Mouse (Mus musculus): ENCODE measurements around the gene Sav1. TPM values are rescaled to one million over a fixed set of nuclear protein-coding genes. Genes with fewer than 3 reads are reported as not detected.

Gene Sav1
- total RNA-seq, 1 experiment: 17.8 TPM

GRCm38 (mm10) chr12:70018153-70018552, 31.4 kb upstream of the Sav1 start:
- no peak overlapping the region for H3K4me3 ChIP-seq (ENCODE audit: insufficient read depth in 1 of 2, low read depth in 1 of 2, low read length in 2 of 2, poor library complexity in 1 of 2, severe bottlenecking in 1 of 2)
- H3K36me3 ChIP-seq (ENCODE audit: control insufficient read depth, insufficient read depth, low read length, poor library complexity, severe bottlenecking): no peaks in the 10 kb centered on the region
- no peak for DNase-seq (ENCODE audit: low read depth, low spot score)
- H3K9ac ChIP-seq (ENCODE audit: insufficient read depth, low read depth, low read length, poor library complexity, severe bottlenecking): no peak overlapping the region
- H3K4me1 ChIP-seq (ENCODE audit: control insufficient read depth in 2 of 2, insufficient read depth in 2 of 2, low read length in 2 of 2, poor library complexity in 1 of 2): peaks cover 0 to 4% of the 10 kb centered on the region in 2 experiments; a peak in 1 of 4 replicates
- H3K9me3 ChIP-seq (ENCODE audit: control insufficient read depth, insufficient read depth, low read depth, low read length): no peaks in the 10 kb centered on the region
- no peak for TF ChIP-seq CHD2 (IDR thresholded peaks at IDR 0.05; ENCODE audit: low read depth, low read length)
- TF ChIP-seq ZNF384 (IDR thresholded peaks at IDR 0.05; ENCODE audit: low read depth, low read length): no peak
- no peak for TF ChIP-seq ZC3H11A (IDR thresholded peaks at IDR 0.05; ENCODE audit: borderline replicate concordance, low read depth, low read length)
- no peak for TF ChIP-seq MAFK (IDR thresholded peaks at IDR 0.05; ENCODE audit: insufficient read depth, low read depth, low read length)
- no peak for TF ChIP-seq HCFC1 (IDR thresholded peaks at IDR 0.05; ENCODE audit: borderline replicate concordance, insufficient read depth, low read length)
- in situ Hi-C loops (cut with MboI; ENCODE audit: low sequenced_read_pairs in 2 of 2, unreplicated experiment in 2 of 2): no loop called here
- no peak overlapping the region for H3K27ac ChIP-seq (ENCODE audit: insufficient read depth, low read depth, low read length, poor library complexity, severe bottlenecking)

GRCm38 (mm10) chr12:70015936-70016335, 29.1 kb upstream of the Sav1 start:
- DNase-seq (ENCODE audit: low read depth, low spot score): no peak
- no peak for TF ChIP-seq MAFK (IDR thresholded peaks at IDR 0.05; ENCODE audit: insufficient read depth, low read depth, low read length)
- TF ChIP-seq ZC3H11A (IDR thresholded peaks at IDR 0.05; ENCODE audit: borderline replicate concordance, low read depth, low read length): no peak
- TF ChIP-seq HCFC1 (IDR thresholded peaks at IDR 0.05; ENCODE audit: borderline replicate concordance, insufficient read depth, low read length): no peak

GRCm38 (mm10) chr12:70011681-70012080, 24.9 kb upstream of the Sav1 start:
- Histone ChIP-seq H3K27ac (ENCODE audit: insufficient read depth, low read depth, low read length, poor library complexity, severe bottlenecking) (no peak overlapping the region), H3K4me1 (ENCODE audit: control insufficient read depth in 2 of 2, insufficient read depth in 2 of 2, low read length in 2 of 2, poor library complexity in 1 of 2) (no peaks in the 10 kb centered on the region), H3K4me3 (ENCODE audit: insufficient read depth in 1 of 2, low read depth in 1 of 2, low read length in 2 of 2, poor library complexity in 1 of 2, severe bottlenecking in 1 of 2) (no peak overlapping the region), H3K9ac (ENCODE audit: insufficient read depth, low read depth, low read length, poor library complexity, severe bottlenecking) (no peak overlapping the region), H3K36me3 (ENCODE audit: control insufficient read depth, insufficient read depth, low read length, poor library complexity, severe bottlenecking) (no peaks in the 10 kb centered on the region), H3K9me3 (ENCODE audit: control insufficient read depth, insufficient read depth, low read depth, low read length) (no peaks in the 10 kb centered on the region)
- in situ Hi-C loops (cut with MboI; ENCODE audit: low sequenced_read_pairs in 2 of 2, unreplicated experiment in 2 of 2): no loop called here
- no peak for DNase-seq (ENCODE audit: low read depth, low spot score)
- TF ChIP-seq ZC3H11A (IDR thresholded peaks at IDR 0.05; ENCODE audit: borderline replicate concordance, low read depth, low read length) (no peak), ZNF384 (IDR thresholded peaks at IDR 0.05; ENCODE audit: low read depth, low read length) (no peak), CHD2 (IDR thresholded peaks at IDR 0.05; ENCODE audit: low read depth, low read length) (no peak), MAFK (IDR thresholded peaks at IDR 0.05; ENCODE audit: insufficient read depth, low read depth, low read length) (no peak), HCFC1 (IDR thresholded peaks at IDR 0.05; ENCODE audit: borderline replicate concordance, insufficient read depth, low read length) (no peak)

More at GRCm38 (mm10) chr12:70015936-70016335, 29.1 kb upstream of the Sav1 start:
- H3K9me3 ChIP-seq (ENCODE audit: control insufficient read depth, insufficient read depth, low read depth, low read length): no peaks in the 10 kb centered on the region
- H3K9ac ChIP-seq (ENCODE audit: insufficient read depth, low read depth, low read length, poor library complexity, severe bottlenecking): no peak overlapping the region
- no peak overlapping the region for H3K27ac ChIP-seq (ENCODE audit: insufficient read depth, low read depth, low read length, poor library complexity, severe bottlenecking)
- in situ Hi-C loops (cut with MboI; ENCODE audit: low sequenced_read_pairs in 2 of 2, unreplicated experiment in 2 of 2): no loop called here
- no peaks in the 10 kb centered on the region for H3K36me3 ChIP-seq (ENCODE audit: control insufficient read depth, insufficient read depth, low read length, poor library complexity, severe bottlenecking)
- H3K4me1 ChIP-seq (ENCODE audit: control insufficient read depth in 2 of 2, insufficient read depth in 2 of 2, low read length in 2 of 2, poor library complexity in 1 of 2): peaks cover 0 to 4% of the 10 kb centered on the region in 2 experiments; a peak in 1 of 4 replicates
- no peak overlapping the region for H3K4me3 ChIP-seq (ENCODE audit: insufficient read depth in 1 of 2, low read depth in 1 of 2, low read length in 2 of 2, poor library complexity in 1 of 2, severe bottlenecking in 1 of 2)

- Histone ChIP-seq H3K9me3 (ENCODE audit: control insufficient read depth, insufficient read depth, low read depth, low read length) (no peaks in the 10 kb centered on the region), H3K36me3 (ENCODE audit: control insufficient read depth, insufficient read depth, low read length, poor library complexity, severe bottlenecking) (no peaks in the 10 kb centered on the region), H3K9ac (ENCODE audit: insufficient read depth, low read depth, low read length, poor library complexity, severe bottlenecking) (no peak overlapping the region), H3K4me3 (ENCODE audit: insufficient read depth in 1 of 2, low read depth in 1 of 2, low read length in 2 of 2, poor library complexity in 1 of 2, severe bottlenecking in 1 of 2) (no peak overlapping the region), H3K4me1 (ENCODE audit: control insufficient read depth in 2 of 2, insufficient read depth in 2 of 2, low read length in 2 of 2, poor library complexity in 1 of 2) (no peaks in the 10 kb centered on the region), H3K27ac (ENCODE audit: insufficient read depth, low read depth, low read length, poor library complexity, severe bottlenecking) (no peak overlapping the region)
- in situ Hi-C loops (cut with MboI; ENCODE audit: low sequenced_read_pairs in 2 of 2, unreplicated experiment in 2 of 2): no loop called here
- no peak for DNase-seq (ENCODE audit: low read depth, low spot score)
- no peak for TF ChIP-seq HCFC1 (IDR thresholded peaks at IDR 0.05; ENCODE audit: borderline replicate concordance, insufficient read depth, low read length)
- no peak for TF ChIP-seq ZC3H11A (IDR thresholded peaks at IDR 0.05; ENCODE audit: borderline replicate concordance, low read depth, low read length)
- no peak for TF ChIP-seq MAFK (IDR thresholded peaks at IDR 0.05; ENCODE audit: insufficient read depth, low read depth, low read length)
- TF ChIP-seq CHD2 (IDR thresholded peaks at IDR 0.05; ENCODE audit: low read depth, low read length): no peak
- no peak for TF ChIP-seq ZNF384 (IDR thresholded peaks at IDR 0.05; ENCODE audit: low read depth, low read length)
Observed at GRCm38 (mm10) chr12:70010356-70010755, 23.6 kb upstream of the Sav1 start.

- Histone ChIP-seq H3K9ac (ENCODE audit: insufficient read depth, low read depth, low read length, poor library complexity, severe bottlenecking) (no peak overlapping the region), H3K9me3 (ENCODE audit: control insufficient read depth, insufficient read depth, low read depth, low read length) (no peaks in the 10 kb centered on the region), H3K4me3 (ENCODE audit: insufficient read depth in 1 of 2, low read depth in 1 of 2, low read length in 2 of 2, poor library complexity in 1 of 2, severe bottlenecking in 1 of 2) (no peak overlapping the region), H3K27ac (ENCODE audit: insufficient read depth, low read depth, low read length, poor library complexity, severe bottlenecking) (no peak overlapping the region), H3K36me3 (ENCODE audit: control insufficient read depth, insufficient read depth, low read length, poor library complexity, severe bottlenecking) (no peaks in the 10 kb centered on the region), H3K4me1 (ENCODE audit: control insufficient read depth in 2 of 2, insufficient read depth in 2 of 2, low read length in 2 of 2, poor library complexity in 1 of 2) (no peaks in the 10 kb centered on the region)
- in situ Hi-C loops (cut with MboI; ENCODE audit: low sequenced_read_pairs in 2 of 2, unreplicated experiment in 2 of 2): no loop called here
- no peak for DNase-seq (ENCODE audit: low read depth, low spot score)
- TF ChIP-seq HCFC1 (IDR thresholded peaks at IDR 0.05; ENCODE audit: borderline replicate concordance, insufficient read depth, low read length) (no peak), MAFK (IDR thresholded peaks at IDR 0.05; ENCODE audit: insufficient read depth, low read depth, low read length) (no peak), ZC3H11A (IDR thresholded peaks at IDR 0.05; ENCODE audit: borderline replicate concordance, low read depth, low read length) (no peak), ZNF384 (IDR thresholded peaks at IDR 0.05; ENCODE audit: low read depth, low read length) (no peak), CHD2 (IDR thresholded peaks at IDR 0.05; ENCODE audit: low read depth, low read length) (no peak)
Observed at GRCm38 (mm10) chr12:70005103-70005502, 18.3 kb upstream of the Sav1 start.

Measured in ES-E14 (cell line).